Mouse (Mus musculus) left cerebral cortex, postnatal 14 days (tissue): ENCODE measurements around the gene Kif1b. TPM values are rescaled to one million over a fixed set of nuclear protein-coding genes. Genes with fewer than 3 reads are reported as not detected.
A peak's percentile ranks its signal among the peaks of the same experiment; 100 is the strongest.

Experiments used
- DNase-seq, 2 experiments: peaks; one replicate each; pipeline ENCODE4 v3.0.0; 2021 to 2022; ENCODE audit warnings: low spot score in 2 of 2, mixed read lengths in 1 of 2
- intact Hi-C: fragments of 180-260 bp; cut with DNase I; formaldehyde crosslinking; loops from one replicate; pipeline ENCODE4 v1.15.1; 2025
- total RNA-seq, 2 experiments: library from RNA; stranded (reverse); gene quantifications; 2 replicates each; pipeline ENCODE4 v1.2.3; 2021

Gene Kif1b
- total RNA-seq, 2 experiments from 2014 or later, result 412 to 453 TPM

DNA sequence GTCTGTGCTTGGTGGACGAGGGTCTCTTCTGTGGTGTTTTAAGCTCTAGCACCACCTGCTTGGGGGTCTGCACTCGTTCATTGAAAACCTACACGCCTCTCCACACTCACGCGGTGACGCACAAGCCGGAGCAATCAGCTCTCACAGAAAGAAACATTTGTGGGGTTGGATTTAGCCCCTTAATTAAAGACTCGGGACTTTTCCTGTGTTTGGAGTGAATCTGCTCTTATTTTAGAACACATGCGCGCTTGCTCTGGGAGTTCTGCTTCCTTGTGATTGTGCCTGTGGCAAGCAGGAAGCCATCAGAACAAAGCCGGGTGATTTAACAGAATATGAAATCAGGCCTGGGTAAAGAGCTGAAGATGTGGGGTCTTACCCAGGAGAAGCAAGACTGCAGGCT, 180.8 kb downstream of the Kif1b start, which contains the start of gene Cort:
Cort (minus strand) TSS at position 101 of the 400 bp plus-strand sequence.
- intact Hi-C loops, result no loop called here
- DNase-seq, result peak in 1 of 2 experiments; percentile 39

Other genes starting within 250 kb of the Kif1b start
- gene Pex14, start 207.8 kb downstream of the Kif1b start, total RNA-seq, result 10 to 100 TPM; 36.5 to 41.7 TPM
- gene Dffa, start 203.5 kb downstream of the Kif1b start, total RNA-seq, result 10 to 100 TPM; 58.3 to 61.6 TPM
- 10 to 100 TPM; 16.3 to 21.3 TPM for gene Cort, start 180.9 kb downstream of the Kif1b start, total RNA-seq
- 10 to 100 TPM; 22.7 to 24.1 TPM for gene Cenps, start 170.1 kb downstream of the Kif1b start, total RNA-seq
- gene Pgd, start 140.9 kb downstream of the Kif1b start, total RNA-seq, result 10 to 100 TPM; 42.5 to 45.3 TPM
- gene Ube4b, start 119.1 kb upstream of the Kif1b start, total RNA-seq, result 100 to 1,000 TPM; 100 to 102 TPM
- not detected for gene Rbp7, start 147.3 kb upstream of the Kif1b start, total RNA-seq
- gene Tmem274, start 169.7 kb upstream of the Kif1b start, total RNA-seq, result not detected
- gene Nmnat1, start 177.5 kb upstream of the Kif1b start, total RNA-seq, result 1 to 10 TPM; 7.7 to 8.6 TPM
- gene Lzic, start 177.5 kb upstream of the Kif1b start, total RNA-seq, result 10 to 100 TPM; 24.6 to 25.4 TPM
- gene Ctnnbip1, start 210.5 kb upstream of the Kif1b start, total RNA-seq, result 10 to 100 TPM; 56.1 to 56.5 TPM